Mouse (Mus musculus) kidney, adult 18-20 months (tissue): ENCODE measurements at regions not wholly inside any gene's neighbourhood (a gene's known extent, or its start where the extent isn't known, plus 50 kb on each side); places are given as distances from the start of the nearest gene placed in this dataset.
A peak's percentile ranks its signal among the peaks of the same experiment; 100 is the strongest.

Source experiments
- DNase-seq: peaks from one replicate; pipeline ENCODE4 v3.0.0; 2021

- DNase-seq: no peak
Observed at GRCm38 (mm10) chr3:150109561-150109960, 1119.2 kb upstream of the Adgrl2 start.

DNA sequence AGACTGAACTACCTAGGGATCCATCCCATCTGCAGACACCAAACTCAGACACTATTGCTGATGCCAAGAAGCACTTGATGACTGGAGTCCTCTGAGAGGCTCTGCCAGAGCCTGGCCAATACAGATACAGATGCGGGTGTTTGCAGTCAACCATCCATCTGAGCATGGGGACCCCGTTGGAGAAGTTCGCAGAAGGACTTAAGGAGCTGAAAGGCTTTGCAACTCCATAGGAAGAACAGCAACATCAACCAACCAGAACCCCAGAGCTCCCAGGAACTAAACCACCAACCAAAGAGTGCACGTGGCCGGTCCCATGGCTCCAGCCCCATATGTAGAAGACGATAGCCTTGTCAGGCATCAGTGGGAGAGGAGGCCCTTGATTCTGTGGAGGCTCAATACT is 1121.9 kb upstream of the Adgrl2 start:
- DNase-seq: no peak

GRCm38 (mm10) chr3:150119866-150120265 is 1129.5 kb upstream of the Adgrl2 start:
- DNase-seq: no peak

- DNase-seq: no peak
Observed at GRCm38 (mm10) chr3:150146635-150147034, 1156.3 kb upstream of the Adgrl2 start.

GRCm38 (mm10) chr3:150151152-150151822 is 1160.9 kb upstream of the Adgrl2 start:
- DNase-seq: peak; percentile 13

DNA sequence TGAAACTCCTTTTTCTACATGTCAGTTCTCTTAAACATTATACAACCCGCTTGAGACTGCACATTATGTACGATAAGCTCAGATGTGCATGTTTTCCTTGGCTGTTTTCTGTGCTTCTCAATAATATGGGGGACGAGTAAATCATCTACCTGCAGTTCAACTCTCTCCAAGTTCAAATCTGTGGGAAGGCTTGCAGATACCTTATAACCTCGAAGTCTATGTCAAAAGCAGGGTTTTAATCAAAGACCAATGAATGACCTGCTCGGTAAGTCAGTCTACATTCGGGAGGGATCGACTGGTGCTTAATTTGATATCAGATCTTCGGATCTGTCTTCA is 1161.4 kb upstream of the Adgrl2 start:
- no peak for DNase-seq

- DNase-seq: no peak
Observed at GRCm38 (mm10) chr3:150152893-150153292, 1162.5 kb upstream of the Adgrl2 start.

GRCm38 (mm10) chr3:150185807-150186206 is 1195.5 kb upstream of the Adgrl2 start:
- no peak for DNase-seq

GRCm38 (mm10) chr3:150193132-150193531 is 1202.8 kb upstream of the Adgrl2 start:
- no peak for DNase-seq

GRCm38 (mm10) chr3:150198492-150198891 is 1208.1 kb upstream of the Adgrl2 start:
- DNase-seq: no peak

- DNase-seq: no peak
Observed at GRCm38 (mm10) chr3:150205902-150206301, 1215.5 kb upstream of the Adgrl2 start.

DNA sequence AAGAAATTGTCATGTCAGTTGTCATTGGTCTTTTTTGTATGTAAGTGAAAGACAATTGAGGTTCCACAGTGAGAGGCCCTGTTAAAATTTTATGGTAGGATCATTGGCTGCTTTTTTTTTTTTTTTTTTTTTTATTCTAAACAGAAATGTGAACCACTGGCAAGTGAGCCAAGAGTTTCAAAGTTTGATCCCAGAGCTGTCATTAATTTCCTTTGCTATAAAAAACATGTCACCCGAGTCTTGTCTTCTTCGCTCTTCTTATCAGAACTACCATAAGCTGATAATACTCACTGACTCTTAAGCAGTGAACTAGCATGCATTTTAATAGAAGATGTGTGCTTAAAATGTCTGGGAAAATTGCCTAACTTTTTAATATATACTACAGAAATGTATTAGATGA is 1204.4 kb upstream of the Adgrl4 start:
- DNase-seq: no peak

DNA sequence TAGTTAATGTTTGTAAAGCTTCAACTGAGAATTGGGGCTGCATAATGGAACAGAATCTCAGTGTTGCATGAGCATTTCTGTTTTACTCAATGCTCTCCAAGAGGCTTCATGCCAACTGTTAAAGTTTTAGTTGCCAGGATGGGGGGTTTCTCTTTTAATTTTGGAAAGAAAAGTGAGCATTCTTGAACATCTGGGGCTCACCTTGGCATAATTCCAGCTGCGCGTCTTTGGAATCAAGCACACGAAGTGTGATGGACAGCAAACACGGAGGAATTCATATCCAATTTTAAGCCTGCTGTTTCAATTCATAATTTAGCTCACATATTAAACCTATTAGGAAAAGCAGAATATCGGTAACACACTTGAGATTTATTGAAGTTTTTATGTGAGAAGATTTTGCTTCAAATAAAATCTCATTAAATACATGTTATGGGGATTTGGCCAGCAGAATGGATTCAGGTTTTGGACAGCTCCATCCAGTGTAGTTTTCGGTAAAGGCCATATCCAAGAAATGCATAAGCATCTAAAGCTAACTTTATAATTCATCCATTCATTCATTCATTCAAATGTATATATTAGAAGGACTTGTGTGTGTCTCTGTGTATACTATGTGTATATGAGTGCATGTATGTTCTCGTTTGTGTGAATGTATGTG is 1200.6 kb upstream of the Adgrl4 start:
- no peak for DNase-seq

DNA sequence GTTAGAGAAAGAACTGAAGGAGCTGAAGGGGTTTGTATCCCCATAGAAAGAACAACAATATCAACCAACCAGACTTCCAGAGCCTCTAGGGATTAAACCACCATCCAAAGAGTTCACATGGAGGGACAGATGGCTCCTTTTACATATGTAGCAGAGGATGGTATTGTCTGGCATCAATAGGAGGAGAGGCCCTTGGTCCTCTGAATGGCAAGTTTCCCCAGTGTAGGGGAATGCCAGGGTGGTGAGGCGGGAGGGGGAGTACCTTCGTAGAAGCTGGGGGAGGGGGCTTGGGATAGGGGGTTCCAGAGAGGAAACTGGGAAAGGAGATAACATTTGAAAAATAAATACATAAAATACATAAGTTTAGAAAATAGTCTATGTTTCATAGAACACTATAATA is 1162.6 kb upstream of the Adgrl4 start:
- DNase-seq: no peak

- no peak for DNase-seq
Observed at GRCm38 (mm10) chr3:150296057-150296710, 1141.5 kb upstream of the Adgrl4 start.

GRCm38 (mm10) chr3:150328811-150329210 is 1108.9 kb upstream of the Adgrl4 start:
- DNase-seq: no peak

GRCm38 (mm10) chr3:150352139-150352725 is 1085.5 kb upstream of the Adgrl4 start:
- peak; percentile 56 for DNase-seq

GRCm38 (mm10) chr3:150365766-150366165 is 1071.9 kb upstream of the Adgrl4 start:
- no peak for DNase-seq

- peak; percentile 27 for DNase-seq
Observed at GRCm38 (mm10) chr3:150384996-150385627, 1052.6 kb upstream of the Adgrl4 start.

DNA sequence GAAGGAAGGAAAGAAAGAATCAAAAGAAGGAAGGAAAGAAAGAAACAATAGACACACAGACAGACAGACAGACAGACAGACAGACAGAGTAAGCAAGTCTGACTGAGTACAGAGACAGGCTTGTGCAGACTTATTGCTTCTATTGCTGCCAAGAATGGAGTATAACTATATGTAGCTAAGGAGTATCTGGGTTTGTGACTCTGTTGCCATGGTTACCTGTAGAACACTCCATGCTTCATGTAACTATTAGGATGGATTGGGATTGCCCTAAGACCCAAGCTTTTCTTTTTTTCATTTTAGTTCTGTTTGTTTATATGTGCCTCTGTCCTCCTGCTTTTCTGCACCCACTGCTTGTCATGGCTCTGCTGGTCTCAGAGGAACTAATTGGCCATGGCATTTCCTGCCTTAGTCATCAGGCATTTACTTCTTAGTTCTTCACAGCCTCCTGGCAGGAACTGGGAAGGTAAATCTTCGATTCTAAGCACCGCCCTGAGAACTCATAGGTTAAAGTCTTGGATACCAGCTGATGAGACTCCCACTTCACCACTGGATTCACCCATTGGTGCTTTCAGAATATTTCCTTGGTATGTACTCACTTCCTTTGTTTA is 1035.9 kb upstream of the Adgrl4 start:
- DNase-seq: no peak

DNA sequence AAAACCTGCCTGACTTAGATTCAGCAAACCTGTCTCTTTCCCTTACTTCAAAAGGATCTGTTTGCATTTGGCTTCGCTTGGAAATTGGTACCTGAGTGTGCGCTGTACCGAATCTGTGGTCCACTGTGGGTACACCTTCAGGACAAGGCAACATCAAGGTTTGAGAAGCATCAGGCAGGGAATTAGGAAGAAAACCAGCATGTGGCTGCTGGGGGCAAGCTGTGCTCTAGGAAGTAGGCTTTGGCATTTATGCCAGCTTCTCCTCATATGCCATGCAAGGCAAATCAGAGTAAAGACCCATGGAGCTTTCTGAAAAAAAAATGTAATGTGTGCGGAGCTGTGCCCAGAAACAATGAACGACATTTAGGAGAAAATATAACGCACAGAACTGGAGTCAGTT is 1031.6 kb upstream of the Adgrl4 start:
- DNase-seq: no peak

GRCm38 (mm10) chr3:150415277-150415676 is 1022.4 kb upstream of the Adgrl4 start:
- no peak for DNase-seq

GRCm38 (mm10) chr3:150416447-150416846 is 1021.2 kb upstream of the Adgrl4 start:
- DNase-seq: no peak
